Mouse (Mus musculus) limb, embryonic 12.5 days (tissue): Measurements from ENCODE around the gene Sf3a3. TPM values are rescaled to one million over a fixed set of nuclear protein-coding genes. Genes with fewer than 3 reads are reported as not detected.

Experiments
- ATAC-seq: fragments of 200-750 bp; cut with Nextera tagmentation; 2 replicates; pipeline ENCODE4 v1.8.0; 2017; ENCODE audit warnings: low read depth, moderate TSS enrichment; ENCODE audit not compliant: insufficient number of reproducible peaks, insufficient read depth, low FRiP score, low TSS enrichment
- H3K27ac ChIP-seq: fragments of 300-500 bp; sonication (generic); 2 replicates; pipeline ENCODE4 v1.5.1; 2016; ENCODE audit warnings: mild to moderate bottlenecking, moderate library complexity
- H3K27me3 ChIP-seq: fragments of 300-500 bp; sonication (generic); 2 replicates; pipeline ENCODE4 v1.6.1; 2016; ENCODE audit warnings: mild to moderate bottlenecking, moderate library complexity
- H3K36me3 ChIP-seq: fragments of 300-500 bp; sonication (generic); 2 replicates; pipeline ENCODE4 v1.6.1; 2016; ENCODE audit warnings: mild to moderate bottlenecking, moderate library complexity
- H3K4me1 ChIP-seq: fragments of 300-500 bp; sonication (generic); replicated peaks from 2 replicates; pipeline ENCODE4 v1.6.1; 2016
- H3K4me2 ChIP-seq: fragments of 300-500 bp; sonication (generic); 2 replicates; pipeline ENCODE4 v1.6.1; 2016; ENCODE audit warnings: mild to moderate bottlenecking, moderate library complexity
- H3K4me3 ChIP-seq: fragments of 300-500 bp; sonication (generic); replicated peaks from 2 replicates; pipeline ENCODE4 v1.5.1; 2016; ENCODE audit warnings: mild to moderate bottlenecking
- H3K9ac ChIP-seq: fragments of 300-500 bp; sonication (generic); replicated peaks from 2 replicates; pipeline ENCODE4 v1.6.1; 2016; ENCODE audit warnings: mild to moderate bottlenecking, moderate library complexity
- H3K9me3 ChIP-seq: fragments of 300-500 bp; sonication (generic); 2 replicates; pipeline ENCODE4 v1.6.1; 2016; ENCODE audit warnings: mild to moderate bottlenecking, moderate library complexity
- WGBS: fragments of 180-500 bp; shearing (Covaris S2); methylation state at CpG from one replicate; pipeline ENCODE4 v1.1.7; 2016; 5-methylcytosine and 5-hydroxymethylcytosine counted together
- polyA plus RNA-seq: library from polyadenylated mRNA; unstranded; fragments of >200 nt; fragmentation: Nextera tagmentation; extraction: Ambion mirVana; gene quantifications from 2 replicates; pipeline ENCODE4 v1.2.1, GENCODE M21; 2016

Sf3a3 gene
- 221 and 223 TPM in 2 replicates for polyA plus RNA-seq

- H3K27ac ChIP-seq = peak within 1 kb of the TSS; percentile 69
- peak within 1 kb of the TSS; percentile 92 for H3K4me2 ChIP-seq
- peak within 1 kb of the TSS; percentile 88 for H3K9ac ChIP-seq
- H3K9me3 ChIP-seq = no peaks in the 10 kb centered on the region
- under 1% methylated on average over 57 of the region's 57 CpGs for WGBS
- peak; percentile 84 for ATAC-seq
- peaks cover 19% of the 10 kb centered on the region for H3K4me1 ChIP-seq
- H3K27me3 ChIP-seq = no peaks in the 10 kb centered on the region
- H3K4me3 ChIP-seq = peak within 1 kb of the TSS; percentile 79
- peaks cover 36% of the 10 kb centered on the region for H3K36me3 ChIP-seq
Measured at GRCm38 (mm10) chr4:124714545-124715481, at the start of gene Sf3a3. TSS of gene Sf3a3 (plus strand) at chr4:124714776.

- Histone ChIP-seq H3K4me3 (no peak overlapping the region), H3K4me1 (peaks cover 19% of the 10 kb centered on the region), H3K9me3 (no peaks in the 10 kb centered on the region), H3K27ac (no peak overlapping the region), H3K4me2 (no peak overlapping the region), H3K9ac (no peak overlapping the region), H3K27me3 (peaks cover 93% of the 10 kb centered on the region), H3K36me3 (no peaks in the 10 kb centered on the region)
- WGBS = 44% methylated on average over 14 of the region's 14 CpGs
- ATAC-seq = no peak
Measured at GRCm38 (mm10) chr4:124667476-124668033, 47.0 kb upstream of the Sf3a3 start.

- H3K4me2 ChIP-seq = no peak overlapping the region
- ATAC-seq = no peak; the same call in 1 of the 2 replicates
- H3K9ac ChIP-seq = no peak overlapping the region
- no peaks in the 10 kb centered on the region for H3K36me3 ChIP-seq
- H3K4me1 ChIP-seq = peaks cover 25% of the 10 kb centered on the region
- H3K9me3 ChIP-seq = no peaks in the 10 kb centered on the region
- 8% methylated on average over 8 of the region's 8 CpGs for whole genome bisulfite sequencing
- H3K27me3 ChIP-seq = peaks cover 93% of the 10 kb centered on the region
- H3K27ac ChIP-seq = no peak overlapping the region
- H3K4me3 ChIP-seq = no peak overlapping the region
Measured at GRCm38 (mm10) chr4:124668078-124668477, 46.5 kb upstream of the Sf3a3 start.

- peaks cover 23% of the 10 kb centered on the region for H3K4me1 ChIP-seq
- 83% methylated on average over 8 of the region's 8 CpGs for WGBS
- no peaks in the 10 kb centered on the region for H3K9me3 ChIP-seq
- ATAC-seq = no peak
- no peak overlapping the region for H3K27ac ChIP-seq
- H3K27me3 ChIP-seq = peaks cover 85% of the 10 kb centered on the region
- no peak overlapping the region for H3K4me2 ChIP-seq
- H3K9ac ChIP-seq = no peak overlapping the region
- H3K36me3 ChIP-seq = no peaks in the 10 kb centered on the region
- no peak overlapping the region for H3K4me3 ChIP-seq
Measured at GRCm38 (mm10) chr4:124670232-124670631, 44.3 kb upstream of the Sf3a3 start.

GRCm38 (mm10) chr4:124671583-124671982 lies 43.0 kb upstream of the Sf3a3 start:
- peaks cover 72% of the 10 kb centered on the region for H3K27me3 ChIP-seq
- no peak for ATAC-seq
- no peaks in the 10 kb centered on the region for H3K9me3 ChIP-seq
- peaks cover 23% of the 10 kb centered on the region for H3K4me1 ChIP-seq
- no peak overlapping the region for H3K27ac ChIP-seq
- peak overlapping the region; percentile 59 for H3K4me2 ChIP-seq
- H3K4me3 ChIP-seq = no peak overlapping the region
- peaks cover 7% of the 10 kb centered on the region for H3K36me3 ChIP-seq
- H3K9ac ChIP-seq = no peak overlapping the region
- 22% methylated on average over 7 of the region's 7 CpGs for WGBS

GRCm38 (mm10) chr4:124672347-124673320 lies 41.9 kb upstream of the Sf3a3 start:
- H3K27ac ChIP-seq = no peak overlapping the region
- H3K4me3 ChIP-seq = peak overlapping the region; percentile 30
- H3K9ac ChIP-seq = peak overlapping the region; percentile 37; the same call in 1 of the 2 replicates

GRCm38 (mm10) chr4:124674334-124675032 lies 40.1 kb upstream of the Sf3a3 start:
- peaks cover 23% of the 10 kb centered on the region for H3K4me1 ChIP-seq
- ATAC-seq = no peak

More at GRCm38 (mm10) chr4:124672347-124673320, 41.9 kb upstream of the Sf3a3 start:
- Histone ChIP-seq H3K9me3 (no peaks in the 10 kb centered on the region), H3K4me2 (peak overlapping the region; percentile 59), H3K36me3 (peaks cover 17% of the 10 kb centered on the region), H3K4me1 (peaks cover 23% of the 10 kb centered on the region), H3K27me3 (peaks cover 62% of the 10 kb centered on the region)
- 2% methylated on average over 29 of the region's 31 CpGs for WGBS
- ATAC-seq = no peak

GRCm38 (mm10) chr4:124675037-124675436 lies 39.5 kb upstream of the Sf3a3 start:
- Histone ChIP-seq H3K4me2 (no peak overlapping the region), H3K9me3 (no peaks in the 10 kb centered on the region), H3K27me3 (peaks cover 41% of the 10 kb centered on the region), H3K4me3 (no peak overlapping the region), H3K27ac (no peak overlapping the region), H3K4me1 (peaks cover 23% of the 10 kb centered on the region), H3K9ac (no peak overlapping the region), H3K36me3 (peaks cover 39% of the 10 kb centered on the region)
- no peak for ATAC-seq
- WGBS = 4% methylated on average over 4 of the region's 4 CpGs

More at GRCm38 (mm10) chr4:124674334-124675032, 40.1 kb upstream of the Sf3a3 start:
- Histone ChIP-seq H3K36me3 (peaks cover 34% of the 10 kb centered on the region), H3K4me2 (no peak overlapping the region), H3K4me3 (no peak overlapping the region), H3K9ac (no peak overlapping the region), H3K27ac (no peak overlapping the region), H3K27me3 (peaks cover 44% of the 10 kb centered on the region), H3K9me3 (no peaks in the 10 kb centered on the region)
- 70% methylated on average over 17 of the region's 17 CpGs for WGBS

GRCm38 (mm10) chr4:124675958-124676357 lies 38.6 kb upstream of the Sf3a3 start:
- Histone ChIP-seq H3K4me2 (no peak overlapping the region), H3K36me3 (peaks cover 49% of the 10 kb centered on the region), H3K27me3 (peaks cover 32% of the 10 kb centered on the region), H3K9ac (no peak overlapping the region; the same call in 1 of the 2 replicates), H3K9me3 (no peaks in the 10 kb centered on the region), H3K4me1 (peaks cover 23% of the 10 kb centered on the region), H3K4me3 (no peak overlapping the region), H3K27ac (no peak overlapping the region)
- no peak for ATAC-seq
- WGBS = 86% methylated on average over 6 of the region's 6 CpGs

GRCm38 (mm10) chr4:124682270-124682669 lies 32.3 kb upstream of the Sf3a3 start:
- Histone ChIP-seq H3K9ac (no peak overlapping the region), H3K36me3 (peaks cover 86% of the 10 kb centered on the region), H3K4me1 (no peaks in the 10 kb centered on the region), H3K4me2 (no peak overlapping the region), H3K27ac (no peak overlapping the region), H3K27me3 (no peaks in the 10 kb centered on the region), H3K4me3 (no peak overlapping the region), H3K9me3 (no peaks in the 10 kb centered on the region)
- 62% methylated on average over 7 of the region's 7 CpGs for WGBS
- no peak for ATAC-seq
